Mouse (Mus musculus): ENCODE measurements around the gene Calcoco2.
"Not testable (repeated sequence)": the region's sequence is repeated elsewhere in the genome, so short reads cannot be mapped to it uniquely, and the experiment has no call there.

Calcoco2 gene

GRCm38 (mm10) chr11:96111751-96112150 lies at the start of gene Calcoco2:
TSS of gene Calcoco2 (minus strand) at chr11:96111964.
- no peak for DNase-seq

DNA sequence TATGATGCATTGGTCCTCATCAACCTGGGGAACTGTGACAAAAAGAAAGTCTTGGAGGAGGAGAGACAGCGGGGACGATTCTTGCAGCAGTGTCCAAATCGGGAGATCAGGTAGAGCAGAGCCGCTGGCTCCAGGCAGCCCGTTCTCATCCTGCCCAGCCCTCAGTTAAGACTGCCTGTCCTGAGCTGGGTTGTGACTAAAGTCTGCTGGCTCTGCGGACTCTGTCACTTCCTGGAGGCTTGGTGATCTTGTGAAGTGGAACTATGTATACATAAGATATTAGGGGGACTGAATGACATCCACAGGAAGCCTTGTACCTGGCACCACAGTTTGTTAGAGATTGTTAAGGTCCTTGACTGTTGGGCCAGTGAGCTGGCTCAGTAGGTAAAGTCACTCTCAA lies 35.7 kb upstream of the Calcoco2 start:
- DNase-seq = no peak

GRCm38 (mm10) chr11:96145622-96146270 lies 34.0 kb upstream of the Calcoco2 start:
- peak; percentile 81 for DNase-seq

DNA sequence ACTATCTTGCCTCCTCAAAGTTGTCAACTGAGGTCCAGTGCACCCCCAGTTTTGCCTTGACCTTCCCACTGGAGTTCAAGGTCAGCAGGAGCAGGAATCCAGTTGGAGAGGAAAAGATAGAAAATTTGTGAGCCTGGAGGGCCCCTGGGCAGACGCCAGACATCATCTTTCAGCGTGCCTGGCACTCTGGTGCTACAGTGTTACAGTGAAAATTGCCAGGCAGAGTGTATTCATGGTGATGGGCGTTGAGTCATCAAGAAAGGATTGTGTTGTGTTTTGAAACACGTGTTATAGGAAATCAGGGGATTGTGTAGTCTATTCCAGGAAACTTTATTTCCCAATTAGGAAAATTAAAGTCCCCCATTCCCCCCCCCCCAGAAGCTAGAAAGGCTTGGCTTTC lies 32.0 kb upstream of the Calcoco2 start:
- DNase-seq = no peak

DNA sequence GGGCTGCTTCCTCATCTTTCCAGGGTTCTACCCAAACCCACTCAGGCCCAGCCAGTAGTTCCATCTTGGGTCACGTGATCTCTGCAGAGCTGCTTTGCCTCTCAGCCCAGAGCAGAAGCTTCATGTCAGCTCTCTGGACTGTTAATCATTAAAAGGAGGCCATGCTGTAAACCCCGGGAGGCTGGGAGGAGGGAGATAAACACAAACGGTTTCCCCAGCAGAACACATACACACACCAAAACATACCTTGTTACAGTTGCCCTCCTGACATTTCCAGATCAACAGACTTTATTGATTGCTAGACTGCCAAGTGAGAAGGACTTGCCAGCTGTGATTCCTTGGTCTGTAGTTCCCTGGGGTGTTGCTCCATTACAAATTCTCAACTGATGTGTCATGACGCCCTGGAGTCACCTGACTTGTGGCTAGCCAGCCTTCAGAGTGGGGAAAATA lies 29.0 kb upstream of the Calcoco2 start:
- peak; percentile 80 for DNase-seq

- DNase-seq = no peak
Observed at GRCm38 (mm10) chr11:96135847-96136246, 24.1 kb upstream of the Calcoco2 start.

DNA sequence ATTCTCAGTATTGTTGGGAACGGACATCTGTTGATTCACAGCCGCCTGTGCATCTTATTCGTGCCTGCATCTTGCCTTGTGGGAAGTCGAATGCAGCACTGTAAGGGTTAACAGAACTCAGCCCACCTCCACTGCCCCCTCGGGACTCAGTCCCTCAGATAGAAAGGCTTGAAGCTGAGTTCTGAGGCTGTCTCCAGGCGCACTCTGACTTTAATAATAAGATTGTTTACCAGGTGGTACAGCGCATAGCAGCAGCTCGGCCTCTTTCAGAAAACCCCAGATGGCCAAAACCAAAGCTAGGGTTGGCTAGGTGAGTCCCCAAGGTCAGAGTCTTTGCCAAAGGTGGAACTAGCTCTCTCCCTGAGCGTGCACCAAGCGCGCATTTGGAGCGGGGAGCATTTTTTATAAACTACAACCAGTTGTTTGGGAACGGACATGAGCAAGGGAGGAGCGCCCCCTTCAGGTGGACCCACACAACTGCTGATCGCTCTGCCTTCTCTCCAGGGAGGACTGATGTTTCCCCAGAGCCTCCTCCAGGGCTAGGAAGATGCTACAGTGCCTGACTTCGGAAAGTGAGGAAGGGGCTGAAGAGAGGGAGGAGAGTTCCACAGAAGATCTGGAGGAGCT lies 21.6 kb upstream of the Calcoco2 start, which contains the start of gene Ttll6:
Gene Ttll6, plus strand, starts transcription at position 548 of the 627 bp plus-strand sequence.
- DNase-seq = peak; percentile 49

DNA sequence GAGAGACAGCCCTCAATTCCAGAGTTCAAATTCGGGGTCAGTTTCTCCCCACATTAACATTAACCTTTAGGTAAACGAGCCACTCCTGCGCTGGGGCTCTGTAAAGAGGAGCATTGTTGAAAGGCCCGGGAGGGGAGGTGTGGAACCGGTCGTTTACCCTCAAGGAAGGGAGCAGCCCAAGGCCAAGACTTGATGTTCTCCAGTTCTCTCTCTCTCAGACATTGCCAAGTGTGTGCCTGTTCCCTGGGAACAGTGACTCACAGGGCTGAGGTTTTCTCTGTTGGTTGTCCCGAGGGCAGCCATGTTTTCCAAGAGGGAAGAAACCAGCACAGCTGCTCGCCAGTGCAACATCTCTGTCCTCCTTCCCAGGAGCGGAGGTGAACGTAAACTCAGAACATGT lies 18.8 kb upstream of the Calcoco2 start:
- no peak for DNase-seq

- DNase-seq = peak; percentile 7
Observed at GRCm38 (mm10) chr11:96124052-96124914, 12.5 kb upstream of the Calcoco2 start.

GRCm38 (mm10) chr11:96122806-96123205 lies 11.0 kb upstream of the Calcoco2 start:
- not testable (repeated sequence) for DNase-seq

DNA sequence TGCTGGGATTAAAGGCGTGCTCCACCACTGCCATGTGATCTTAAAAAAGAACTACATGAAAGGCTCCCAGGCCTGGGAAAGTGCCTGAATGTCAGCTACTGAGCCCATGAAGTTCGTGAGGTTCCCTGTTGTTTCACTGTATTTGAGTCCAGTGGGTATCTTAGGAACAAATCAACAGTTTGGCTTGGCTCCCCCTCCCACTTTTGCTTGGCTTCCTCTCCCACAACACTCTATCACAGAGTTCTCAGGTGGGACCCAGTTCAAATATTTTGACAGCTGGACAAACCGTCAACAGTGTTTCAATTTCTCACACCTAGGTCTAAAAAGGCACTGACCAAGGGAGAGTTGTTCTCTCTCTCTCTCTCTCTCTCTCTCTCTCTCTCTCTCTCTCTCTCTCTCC lies 7.6 kb upstream of the Calcoco2 start:
- no peak for DNase-seq

DNA sequence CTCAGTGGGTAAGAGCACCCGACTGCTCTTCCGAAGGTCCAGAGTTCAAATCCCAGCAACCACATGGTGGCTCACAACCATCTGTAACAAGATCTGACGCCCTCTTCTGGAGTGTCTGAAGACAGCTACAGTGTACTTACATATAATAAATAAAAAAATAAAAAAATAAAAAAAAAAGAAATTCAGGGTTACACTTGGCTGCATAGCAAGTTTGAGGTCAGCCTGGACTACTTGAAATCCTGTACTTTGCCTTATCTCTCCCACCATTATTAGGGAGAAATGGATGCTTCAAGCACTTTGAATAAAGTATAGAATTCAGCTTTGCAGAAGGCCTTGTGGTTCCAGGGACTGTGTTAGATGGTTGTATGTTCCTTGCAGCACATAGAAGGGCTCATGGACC lies 5.2 kb upstream of the Calcoco2 start:
- not testable (repeated sequence) for DNase-seq

- DNase-seq = no peak
Observed at GRCm38 (mm10) chr11:96116116-96116515, 4.4 kb upstream of the Calcoco2 start.

DNA sequence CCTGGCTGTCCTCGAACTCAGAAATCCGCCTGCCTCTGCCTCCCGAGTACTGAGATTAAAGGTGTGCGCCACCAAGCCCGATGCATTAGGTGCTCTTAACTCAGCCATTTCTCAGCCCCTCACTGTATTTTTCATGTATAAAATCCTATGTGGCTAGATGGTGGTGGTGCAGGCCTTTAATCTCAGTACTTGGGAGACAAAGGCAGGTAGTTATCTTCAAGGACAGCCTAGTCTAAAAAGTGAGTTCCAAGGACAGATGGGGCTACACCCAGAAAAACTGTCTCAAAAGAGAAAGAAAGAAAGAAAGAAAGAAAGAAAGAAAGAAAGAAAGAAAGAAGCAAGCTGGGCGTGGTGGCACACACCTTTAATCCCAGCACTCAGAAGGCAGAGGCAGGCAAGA lies 3.7 kb upstream of the Calcoco2 start:
- no peak for DNase-seq

- no peak for DNase-seq
Observed at GRCm38 (mm10) chr11:96114077-96114476, 2.3 kb upstream of the Calcoco2 start.

DNA sequence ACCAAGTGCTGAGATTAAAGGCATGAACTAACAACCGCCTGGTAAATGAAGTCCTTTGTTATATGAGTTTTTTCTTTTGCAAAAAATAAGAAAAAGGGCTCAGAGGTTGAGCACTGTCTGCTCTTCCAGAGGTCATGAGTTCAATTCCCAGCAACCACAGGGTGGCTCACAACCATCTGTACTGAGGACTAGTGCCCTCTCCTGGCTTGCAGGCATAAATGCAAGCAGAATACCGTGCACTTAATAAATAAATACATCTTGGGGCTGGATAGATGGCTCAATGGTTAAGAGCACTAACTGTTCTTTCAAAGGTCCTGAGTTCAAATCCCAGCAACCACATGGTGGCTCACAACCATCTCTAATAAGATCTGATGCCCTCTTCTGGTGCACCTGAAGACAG lies 814 bp downstream of the Calcoco2 start:
- DNase-seq = not testable (repeated sequence)

GRCm38 (mm10) chr11:96108376-96108775 lies 3.4 kb downstream of the Calcoco2 start:
- DNase-seq = no peak

- peak; percentile 57 for DNase-seq
Observed at GRCm38 (mm10) chr11:96093361-96093760, 18.4 kb downstream of the Calcoco2 start.

DNA sequence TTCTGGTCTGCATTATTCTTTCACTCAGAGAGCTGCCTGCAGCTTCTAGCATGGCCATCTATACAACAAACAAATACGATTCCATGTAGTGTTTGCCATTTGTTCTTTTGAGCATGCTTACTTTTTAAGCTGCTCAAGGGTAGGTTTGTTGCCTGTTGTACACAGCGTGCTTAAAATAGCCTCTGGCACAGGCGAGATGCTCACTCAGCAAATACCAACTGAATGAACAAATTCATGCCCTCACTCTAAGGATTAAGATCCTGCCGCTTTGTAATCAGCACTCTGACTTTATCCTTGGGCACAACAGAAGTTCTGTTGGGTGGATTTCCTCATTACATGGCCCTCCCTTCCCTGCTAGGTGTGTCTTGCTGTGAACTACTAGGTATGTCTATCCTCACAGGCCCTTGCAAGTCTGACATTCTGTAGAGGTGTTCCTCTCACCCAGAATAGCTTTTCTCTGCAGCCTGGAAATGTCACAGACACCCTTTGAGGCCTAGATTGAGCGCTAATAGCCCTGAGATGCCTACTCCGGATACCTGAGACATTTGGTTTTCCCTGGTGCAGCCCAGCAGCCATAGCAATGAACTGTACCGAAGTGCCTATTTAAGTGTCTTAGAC lies 19.0 kb downstream of the Calcoco2 start:
- no peak for DNase-seq

DNA sequence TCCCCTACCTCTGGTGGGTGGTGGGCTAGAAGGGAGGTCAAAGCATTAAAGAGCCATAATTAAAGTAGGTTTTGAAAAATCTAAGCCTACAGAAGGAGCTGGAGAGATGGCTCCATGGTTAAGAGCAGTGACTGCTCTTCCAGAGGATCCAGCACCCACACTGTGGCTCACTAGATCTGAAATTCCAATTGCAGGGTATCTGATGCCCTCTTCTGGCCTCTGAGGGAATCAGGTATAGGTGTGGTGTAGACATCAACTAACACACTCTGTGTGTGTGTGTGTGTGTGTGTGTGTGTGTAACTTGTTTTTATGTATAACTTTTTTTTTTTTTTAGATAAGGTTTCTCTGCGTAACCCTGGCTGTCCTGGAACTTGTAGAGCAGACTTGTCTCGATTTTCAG lies 20.7 kb downstream of the Calcoco2 start:
- peak; percentile 53 for DNase-seq

- no peak for DNase-seq
Observed at GRCm38 (mm10) chr11:96087981-96088380, 23.8 kb downstream of the Calcoco2 start.

DNA sequence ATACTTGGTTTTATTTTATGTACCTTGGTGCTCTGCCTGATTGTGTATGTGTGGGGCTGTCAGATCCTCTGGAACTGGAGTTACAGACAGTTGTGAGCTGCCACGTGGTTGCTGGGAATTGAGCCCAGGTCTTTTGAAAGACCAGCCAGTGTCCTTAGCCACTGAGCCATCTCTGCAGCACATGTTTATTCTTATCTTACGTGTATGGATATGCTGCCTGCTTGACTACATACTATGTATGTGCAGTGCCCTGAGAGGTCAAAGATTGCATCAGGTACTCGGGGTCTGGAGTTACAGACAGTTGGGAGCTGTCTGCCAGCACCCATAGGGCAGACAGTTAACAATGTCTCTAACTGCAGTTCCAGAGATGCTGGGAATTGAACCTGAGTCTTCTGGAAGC lies 29.1 kb downstream of the Calcoco2 start:
- DNase-seq = no peak

DNA sequence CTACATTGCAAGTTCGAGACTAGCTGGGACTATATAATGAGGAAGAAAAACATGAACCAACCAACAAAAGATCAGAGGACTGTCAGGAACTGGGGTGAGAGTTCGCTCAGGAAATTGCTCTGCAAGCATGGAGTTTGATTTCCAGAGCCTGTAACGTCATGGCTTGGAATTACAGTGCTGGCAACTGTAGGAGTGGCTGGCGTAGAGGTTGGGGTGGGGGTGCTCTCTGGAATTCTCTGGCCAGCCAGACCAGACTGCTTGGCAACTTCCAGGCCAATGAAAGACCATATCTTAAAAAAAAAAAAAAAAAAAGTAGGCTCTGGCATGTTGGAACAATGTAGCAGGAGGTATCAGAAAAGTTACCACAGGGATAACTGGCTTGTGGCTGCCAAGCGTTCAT lies 31.0 kb downstream of the Calcoco2 start:
- DNase-seq = no peak

Measured in kidney, adult 9 months (tissue).